ENCODE assay signal across 11 mouse cellular contexts in genomic region chr6:112364581-112364980, GRCm38 (mm10). TPM values are rescaled to one million over a fixed set of nuclear protein-coding genes. Genes with fewer than 3 reads are reported as not detected.
DNase-seq lines count a peak whose midpoint lies in the region; ATAC-seq and TF ChIP-seq lines count a peak whose summit lies in the region.
"Had no signal": no experiment of that assay in that cellular context is flagged by ENCODE, and none has a peak within 500 bp of the region (broad histone marks: within the 10 kb centered on the region; RNA-seq: fewer than 3 reads in every experiment).

No protein-coding gene starts in this region.

- H3K4me2 ChIP-seq in kidney, embryonic 14.5 days (replicated peaks; ENCODE audit: low read depth, low read length): no peak overlapping the region
- no peak overlapping the region for H3K4me2 ChIP-seq in embryonic facial prominence, embryonic 11.5 days (ENCODE audit: low read depth, low read length)
- H3K4me2 ChIP-seq: lung, embryonic 15.5 days; stomach, embryonic 15.5 days had no signal

- H3K9me3 ChIP-seq in kidney, embryonic 14.5 days (ENCODE audit: control insufficient read depth, low read length): no peaks in the 10 kb centered on the region
- no peaks in the 10 kb centered on the region for H3K9me3 ChIP-seq in ES-Bruce4 (replicated peaks; ENCODE audit: control insufficient read depth, insufficient read depth, low read length, poor library complexity, severe bottlenecking)
- no peaks in the 10 kb centered on the region for H3K9me3 ChIP-seq in embryonic facial prominence, embryonic 11.5 days (replicated peaks; ENCODE audit: control insufficient read depth, low read length)
- H3K9me3 ChIP-seq: lung, embryonic 15.5 days; stomach, embryonic 15.5 days had no signal

- TF ChIP-seq POLR2A in ES-Bruce4 (IDR thresholded peaks at IDR 0.05; ENCODE audit: insufficient read depth, low read length): no peak

- no peak overlapping the region for H3K27ac ChIP-seq in kidney, embryonic 14.5 days (ENCODE audit: low read depth, low read length)
- no peak overlapping the region for H3K27ac ChIP-seq in ES-Bruce4 (ENCODE audit: insufficient read depth, low read length)
- H3K27ac ChIP-seq in embryonic facial prominence, embryonic 11.5 days (replicated peaks; ENCODE audit: low read depth, low read length): no peak overlapping the region
- H3K27ac ChIP-seq: lung, embryonic 15.5 days; stomach, embryonic 15.5 days had no signal

- no peaks in the 10 kb centered on the region for H3K27me3 ChIP-seq in kidney, embryonic 14.5 days (ENCODE audit: control insufficient read depth, insufficient read depth, low read length)
- no peaks in the 10 kb centered on the region for H3K27me3 ChIP-seq in ES-Bruce4 (ENCODE audit: control insufficient read depth, insufficient read depth, low read length, poor library complexity, severe bottlenecking)
- no peaks in the 10 kb centered on the region for H3K27me3 ChIP-seq in embryonic facial prominence, embryonic 11.5 days (ENCODE audit: control insufficient read depth, insufficient read depth, low read length)
- H3K27me3 ChIP-seq: lung, embryonic 15.5 days; stomach, embryonic 15.5 days had no signal

- 39% methylated on average over 2 of the region's 2 CpGs for WGBS in kidney, embryonic 14.5 days
- WGBS in embryonic facial prominence, embryonic 11.5 days: 49% methylated on average over 2 of the region's 2 CpGs

- TF ChIP-seq EP300 in ES-Bruce4 (IDR thresholded peaks at IDR 0.05; ENCODE audit: insufficient read depth, low read depth, low read length): no peak

- H3K9ac ChIP-seq in kidney, embryonic 14.5 days (ENCODE audit: low read depth, low read length): no peak overlapping the region
- H3K9ac ChIP-seq in ES-Bruce4 (ENCODE audit: low read depth, poor library complexity, severe bottlenecking): no peak overlapping the region
- no peak overlapping the region for H3K9ac ChIP-seq in embryonic facial prominence, embryonic 11.5 days (replicated peaks; ENCODE audit: low read length)
- H3K9ac ChIP-seq: lung, embryonic 15.5 days; stomach, embryonic 15.5 days had no signal

- no peak for TF ChIP-seq CTCF in ES-Bruce4 (IDR thresholded peaks at IDR 0.05; ENCODE audit: low read depth, low read length)

- no peaks in the 10 kb centered on the region for H3K4me1 ChIP-seq in kidney, embryonic 14.5 days (ENCODE audit: control insufficient read depth, insufficient read depth, low read length)
- H3K4me1 ChIP-seq in ES-Bruce4 (ENCODE audit: control insufficient read depth, insufficient read depth, low read length): no peaks in the 10 kb centered on the region
- no peaks in the 10 kb centered on the region for H3K4me1 ChIP-seq in embryonic facial prominence, embryonic 11.5 days (ENCODE audit: control insufficient read depth, insufficient read depth, low read length)
- H3K4me1 ChIP-seq: lung, embryonic 15.5 days; stomach, embryonic 15.5 days had no signal

- ATAC-seq in CD4-positive, CD25-positive, alpha-beta regulatory T cell, adult 4 months: no peak
- no peak for ATAC-seq in kidney, embryonic 14.5 days (ENCODE audit: low FRiP score, low TSS enrichment)
- no peak for ATAC-seq in embryonic facial prominence, embryonic 11.5 days (replicated peaks; ENCODE audit: insufficient number of reproducible peaks, low FRiP score, low TSS enrichment, low read depth)

- peak; percentile 16 for DNase-seq in CD4-positive, CD25-positive, alpha-beta regulatory T cell, adult 2 months (ENCODE audit: low read depth, low spot score)
- peak; percentile 16 to 18 for DNase-seq in kidney, adult 8-10 months
- DNase-seq in embryonic facial prominence, embryonic 11.5 days (ENCODE audit: low spot score): peak; percentile 80
- DNase-seq in lung, postnatal 25 days (ENCODE audit: low spot score): peak; percentile 61
- DNase-seq in frontal cortex, postnatal 14 days (ENCODE audit: low spot score in 2 of 2): no peak

- H3K4me3 ChIP-seq in kidney, embryonic 14.5 days (ENCODE audit: low read length): no peak overlapping the region
- H3K4me3 ChIP-seq in ES-Bruce4 (ENCODE audit: low read depth, low read length): 0 out of 2 replicates have a peak overlapping the region, but pooled peaks have one; percentile 17
- no peak overlapping the region for H3K4me3 ChIP-seq in embryonic facial prominence, embryonic 11.5 days (ENCODE audit: low read depth, low read length)
- H3K4me3 ChIP-seq: erythroblast, embryonic 14.5 days; lung, embryonic 15.5 days; stomach, embryonic 15.5 days had no signal

- no peaks in the 10 kb centered on the region for H3K36me3 ChIP-seq in kidney, embryonic 14.5 days (ENCODE audit: control insufficient read depth, insufficient read depth, low read length)
- H3K36me3 ChIP-seq in ES-Bruce4 (ENCODE audit: control insufficient read depth, insufficient read depth, low read length, poor library complexity, severe bottlenecking): no peaks in the 10 kb centered on the region
- no peaks in the 10 kb centered on the region for H3K36me3 ChIP-seq in embryonic facial prominence, embryonic 11.5 days (replicated peaks; ENCODE audit: control insufficient read depth, insufficient read depth, low read depth, low read length)
- H3K36me3 ChIP-seq: lung, embryonic 15.5 days; stomach, embryonic 15.5 days had no signal

RNA-seq across cellular contexts. Expression of gene Ssu2, which starts 23.2 kb away (rescaled TPM):
- not detected for polyA plus RNA-seq in CD4-positive, CD25-positive, alpha-beta regulatory T cell, adult 4 months (2017; shearing (Covaris generic))
- polyA plus RNA-seq in kidney, embryonic 14.5 days (2014; fragmentation: Nextera tagmentation; extraction: Ambion mirVana): 3.2 and 3.7 TPM in 2 replicates
- polyA plus RNA-seq in ES-Bruce4 (2011; ENCODE audit: insufficient read depth, insufficient read length, low read depth, missing spikeins): not detected in 2 replicates
- polyA plus RNA-seq in embryonic facial prominence, embryonic 11.5 days (2014; fragmentation: Nextera tagmentation; extraction: Ambion mirVana): 1.4 and 1.7 TPM in 2 replicates
- polyA plus RNA-seq: erythroblast, embryonic 14.5 days had no signal

Comparison
In these comparisons a context has a peak if more than half of its experiments do, and no peak if none do; other contexts are left out.
1. DNase-seq: peak in CD4-positive, CD25-positive, alpha-beta regulatory T cell, adult 2 months (single experiment), kidney, adult 8-10 months (2 of 2), embryonic facial prominence, embryonic 11.5 days (single experiment) and lung, postnatal 25 days (single experiment); none in frontal cortex, postnatal 14 days (0 of 2).